Mouse (Mus musculus) embryo, embryonic 11.5 days (tissue): Measurements from ENCODE around the gene Hk1.
A peak's percentile ranks its signal among the peaks of the same experiment; 100 is the strongest.
"Not testable (repeated sequence)": the region's sequence is repeated elsewhere in the genome, so short reads cannot be mapped to it uniquely, and the experiment has no call there.

Source experiments
- DNase-seq: peaks from one replicate; pipeline ENCODE4 v3.0.0-alpha.2; 2012; ENCODE audit warnings: low read depth, low spot score

The Hk1 gene

GRCm38 (mm10) chr10:62341956-62342355, 37.8 kb downstream of the Hk1 start:
- no peak for DNase-seq

DNA sequence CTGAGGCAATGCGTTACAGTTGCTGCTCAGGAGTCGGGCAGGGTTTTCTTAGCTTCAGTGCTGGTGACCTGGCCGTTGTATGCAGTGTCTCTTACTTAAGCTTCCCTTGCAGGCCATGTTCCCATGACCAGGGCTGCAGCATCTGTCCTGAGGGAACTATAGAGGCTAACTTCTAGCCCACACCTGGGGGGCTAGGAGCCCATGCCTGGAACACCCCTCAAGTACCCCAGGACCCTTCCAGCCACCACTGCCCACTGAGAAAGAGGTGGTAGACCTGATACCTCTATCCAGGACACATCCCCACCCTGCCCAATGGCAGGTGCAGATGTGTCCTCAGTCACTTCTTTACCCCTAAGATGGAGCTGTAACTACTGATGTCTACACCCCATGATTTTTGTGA, 38.7 kb downstream of the Hk1 start:
- DNase-seq: no peak

GRCm38 (mm10) chr10:62340095-62340731, 39.5 kb downstream of the Hk1 start:
- DNase-seq: peak; percentile 89

GRCm38 (mm10) chr10:62339211-62340094, 40.3 kb downstream of the Hk1 start:
- DNase-seq: no peak

DNA sequence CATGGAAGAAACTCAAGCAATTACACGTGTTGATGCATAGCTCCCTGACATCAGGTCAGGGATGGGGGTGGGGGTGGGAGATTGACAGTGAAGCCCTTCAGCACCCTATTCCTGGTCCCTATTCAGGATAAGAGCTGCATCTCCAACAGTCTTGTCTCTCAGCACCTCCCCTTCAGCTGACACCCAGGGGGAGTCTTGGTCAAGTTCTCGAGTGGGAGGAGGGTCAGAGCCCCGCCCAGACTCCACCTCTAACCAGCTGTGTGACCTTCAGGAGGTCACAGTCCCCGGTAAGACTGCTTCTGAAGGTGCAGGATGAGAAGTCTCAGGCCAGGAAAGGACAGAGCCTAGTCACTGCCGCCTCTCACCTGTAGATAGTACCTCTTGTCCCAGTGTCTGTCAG, 41.1 kb downstream of the Hk1 start:
- no peak for DNase-seq

DNA sequence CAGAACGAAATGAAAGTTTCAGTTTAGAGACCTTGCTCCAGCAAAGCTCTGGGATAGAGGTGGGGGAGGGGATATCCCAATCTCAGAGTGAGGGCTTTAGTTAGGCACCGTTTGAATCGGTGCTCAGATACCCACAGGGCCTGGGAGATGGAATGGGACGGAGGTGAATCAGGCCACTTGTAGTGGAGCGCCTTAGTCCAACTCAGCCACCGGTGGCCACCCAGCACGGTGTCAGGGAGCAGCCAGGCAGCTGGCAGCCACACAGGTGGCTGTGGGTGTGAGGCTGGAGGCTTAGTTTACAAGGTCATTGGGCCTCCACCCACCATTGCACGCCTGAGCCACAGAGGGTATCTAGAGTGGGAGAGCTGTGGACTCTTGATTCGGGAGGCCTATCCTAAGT, 41.5 kb downstream of the Hk1 start:
- DNase-seq: no peak

GRCm38 (mm10) chr10:62336601-62337578, 42.8 kb downstream of the Hk1 start:
- no peak for DNase-seq

DNA sequence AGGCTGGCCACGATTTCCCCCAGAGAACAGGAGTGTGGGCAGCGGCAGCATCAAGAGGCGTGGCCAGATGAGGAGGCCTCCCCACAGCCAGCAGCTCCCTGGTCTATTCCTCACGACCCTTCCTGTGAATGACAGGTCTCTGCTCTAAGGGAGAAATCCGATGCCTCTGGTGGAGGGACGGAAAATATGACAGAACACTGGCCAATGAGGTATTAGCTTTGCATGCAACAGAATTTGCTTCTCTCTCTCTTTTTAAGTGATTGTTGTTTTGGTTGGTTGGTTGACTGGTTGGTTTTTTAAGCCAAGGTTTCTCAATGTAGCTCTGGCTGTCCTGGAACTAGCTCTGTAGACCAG, 44.3 kb downstream of the Hk1 start:
- no peak for DNase-seq

DNA sequence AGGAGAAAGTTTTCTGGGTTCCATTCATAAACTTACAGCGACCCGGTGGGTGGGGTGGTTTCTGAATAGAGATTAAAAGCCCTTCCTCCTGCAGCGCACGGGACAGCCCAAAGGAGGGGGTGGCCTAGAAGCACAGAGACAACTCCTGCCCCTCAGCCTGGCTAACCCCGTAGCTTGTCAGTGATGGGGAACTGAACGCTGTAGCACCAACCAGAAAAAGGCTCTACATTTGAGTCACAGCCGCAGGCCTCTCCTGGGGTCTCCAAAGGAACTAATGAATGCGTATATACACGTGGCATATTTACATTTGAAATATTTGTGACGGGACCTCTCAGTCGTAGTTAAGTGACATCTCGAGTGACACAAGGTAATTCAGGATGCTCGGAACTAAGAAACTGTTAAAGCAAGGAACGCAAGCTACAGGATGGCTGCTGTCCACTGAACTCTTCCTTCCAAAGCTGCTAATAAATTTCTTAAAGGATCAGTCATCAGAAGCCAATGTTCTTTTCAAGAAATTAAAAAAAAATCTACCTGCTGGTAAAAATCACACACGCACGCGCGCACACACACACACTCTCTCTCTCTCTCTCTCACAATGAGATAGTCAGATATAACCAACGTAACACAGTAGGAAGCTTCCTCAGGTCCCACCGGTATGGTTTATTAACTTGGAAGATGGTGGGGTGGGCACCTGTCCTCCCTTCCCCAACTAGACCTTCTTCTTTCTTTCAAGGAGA, 44.9 kb downstream of the Hk1 start:
- no peak for DNase-seq

DNA sequence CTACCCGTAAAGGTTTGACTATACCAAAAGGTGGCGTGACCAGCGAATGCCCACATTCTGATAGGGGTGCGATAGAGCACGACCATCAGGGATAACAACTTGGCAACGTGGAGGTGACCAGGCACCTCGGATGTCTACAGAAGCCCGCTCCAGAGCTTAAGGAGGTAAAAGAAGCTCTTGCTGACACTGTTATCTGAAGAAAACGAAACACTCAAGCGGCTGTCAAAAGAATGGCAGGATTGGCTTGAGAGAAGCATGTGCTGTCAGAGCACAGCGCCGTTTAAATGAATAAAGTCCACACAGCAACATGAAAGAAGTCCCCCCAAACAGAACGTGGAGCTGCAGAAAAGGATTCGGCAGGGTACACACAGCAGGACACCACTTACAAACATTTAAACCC, 46.4 kb downstream of the Hk1 start:
- no peak for DNase-seq

DNA sequence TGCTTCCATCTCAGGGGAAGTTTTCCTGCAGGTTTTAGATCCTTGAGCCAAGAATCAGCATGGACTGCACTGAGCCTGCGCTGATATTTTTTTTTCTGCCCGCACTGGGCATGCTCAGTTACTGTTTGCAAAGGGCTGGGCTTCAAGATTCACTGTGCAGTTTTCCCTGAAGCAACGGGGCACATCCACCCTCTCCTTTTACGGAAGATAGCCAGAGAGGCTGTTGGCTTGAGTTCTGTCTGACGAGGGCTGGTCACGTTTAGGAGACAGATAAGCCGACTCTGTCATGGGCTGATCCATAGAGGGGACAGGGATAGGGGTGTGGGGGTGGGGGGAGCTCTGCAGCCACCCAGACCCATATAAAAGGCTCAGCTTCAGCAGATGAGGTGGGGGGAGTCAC, 47.2 kb downstream of the Hk1 start:
- DNase-seq: no peak

DNA sequence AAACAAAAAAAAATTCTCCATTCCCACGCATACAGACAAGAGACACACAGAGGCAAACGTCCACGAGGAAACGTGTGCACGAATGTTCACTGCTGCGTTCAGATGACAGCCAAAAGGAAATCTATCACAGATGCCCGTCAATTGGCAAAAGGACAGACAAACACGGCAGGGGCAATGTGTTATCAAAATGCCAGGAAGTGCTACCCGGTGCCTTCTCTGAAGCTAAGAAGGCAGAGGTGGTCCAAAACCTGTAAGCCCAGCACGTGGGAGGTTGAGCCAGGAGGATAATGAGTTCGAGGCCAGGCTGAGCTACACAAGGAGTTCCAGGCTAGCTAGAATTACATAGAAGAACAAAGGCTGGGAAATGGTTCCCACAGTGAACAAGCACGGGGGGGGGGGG, 47.9 kb downstream of the Hk1 start:
- DNase-seq: no peak

DNA sequence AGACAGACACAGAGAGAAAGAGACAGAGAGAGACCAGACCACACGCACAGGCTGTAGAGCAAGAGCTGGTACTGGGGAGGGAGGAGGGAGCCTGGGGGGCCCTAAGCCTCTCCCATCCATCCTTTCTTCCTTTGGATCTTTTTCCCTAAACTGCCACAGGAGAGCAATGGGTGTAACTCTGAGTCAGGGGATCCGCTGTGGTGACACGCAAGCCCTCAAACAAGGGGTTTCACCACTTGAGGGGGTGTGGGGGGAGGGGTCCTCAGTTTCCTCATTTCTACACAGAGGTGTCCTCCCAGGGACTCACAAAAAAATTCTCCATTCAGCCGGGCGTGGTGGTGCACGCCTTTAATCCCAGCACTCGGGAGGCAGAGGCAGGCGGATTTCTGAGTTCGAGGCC, 48.4 kb downstream of the Hk1 start:
- DNase-seq: no peak

GRCm38 (mm10) chr10:62329846-62330245, 49.9 kb downstream of the Hk1 start:
- no peak for DNase-seq

GRCm38 (mm10) chr10:62328886-62329412, 50.8 kb downstream of the Hk1 start:
- DNase-seq: no peak

GRCm38 (mm10) chr10:62327572-62328317, 52.0 kb downstream of the Hk1 start:
- no peak for DNase-seq

DNA sequence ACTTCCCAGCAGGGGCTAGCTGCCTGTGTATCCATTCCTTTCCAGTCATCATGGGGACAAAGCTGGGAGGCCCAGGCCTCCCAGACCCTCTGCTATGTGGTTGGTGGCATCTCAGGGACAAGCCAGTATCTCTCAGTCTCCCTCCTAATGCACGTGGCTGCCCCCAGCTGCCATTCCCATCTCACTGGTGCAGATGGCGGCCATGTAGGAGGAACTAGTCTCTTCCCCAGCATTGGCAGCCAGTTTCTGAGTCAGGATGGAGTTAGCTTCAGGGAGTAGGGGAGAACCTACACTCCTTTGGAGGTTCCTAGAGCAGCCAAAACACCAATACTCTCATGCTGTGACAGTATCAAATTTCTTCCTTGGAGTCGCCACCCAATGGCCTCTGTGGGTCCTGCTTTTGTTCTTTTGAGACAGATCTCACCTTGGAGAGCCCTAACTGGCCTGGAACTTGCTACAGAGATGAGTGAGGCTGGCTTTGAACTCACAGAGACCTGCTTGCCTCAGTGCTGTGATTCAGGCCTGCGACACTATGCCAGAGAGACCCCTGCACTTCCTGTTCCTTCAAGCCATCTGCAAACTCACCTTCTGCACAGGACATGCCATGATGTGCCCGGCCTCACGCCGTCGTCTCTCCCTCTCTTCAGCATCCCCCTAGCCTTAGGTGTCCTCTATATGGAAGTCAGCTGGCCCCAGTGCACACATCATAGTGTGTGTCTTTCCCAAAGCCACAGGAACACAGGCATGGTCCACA, 52.7 kb downstream of the Hk1 start:
- no peak for DNase-seq

GRCm38 (mm10) chr10:62326002-62326401, 53.7 kb downstream of the Hk1 start:
- no peak for DNase-seq

GRCm38 (mm10) chr10:62322821-62323220, 56.9 kb downstream of the Hk1 start:
- DNase-seq: not testable (repeated sequence)

DNA sequence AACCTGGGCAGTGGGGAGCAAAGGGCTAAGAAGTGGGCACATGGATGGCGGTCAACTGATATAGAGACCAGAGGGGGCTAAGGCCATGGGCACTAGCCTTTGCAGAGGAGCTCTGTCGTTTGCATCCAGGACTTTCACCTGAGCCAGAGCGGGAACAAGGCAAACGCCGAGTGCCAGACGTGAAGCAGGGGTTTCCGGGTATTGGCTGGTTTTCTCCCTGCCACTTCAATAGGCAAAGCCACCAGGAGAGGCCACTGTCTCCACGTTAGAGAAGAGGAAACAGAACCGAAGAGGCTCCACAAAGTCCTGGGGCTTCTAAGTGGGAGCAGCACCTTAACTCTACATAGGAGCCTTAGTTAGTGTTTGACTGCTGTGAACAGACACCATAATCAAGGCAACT, 58.3 kb downstream of the Hk1 start:
- no peak for DNase-seq
